Mouse (Mus musculus): Measurements from ENCODE around the gene Ech1. TPM values are rescaled to one million over a fixed set of nuclear protein-coding genes. Genes with fewer than 3 reads are reported as not detected.

Ech1 gene
- total and polyA plus RNA-seq, 3 experiments, result 74.7 to 99.5 TPM; not detected in 1

DNA sequence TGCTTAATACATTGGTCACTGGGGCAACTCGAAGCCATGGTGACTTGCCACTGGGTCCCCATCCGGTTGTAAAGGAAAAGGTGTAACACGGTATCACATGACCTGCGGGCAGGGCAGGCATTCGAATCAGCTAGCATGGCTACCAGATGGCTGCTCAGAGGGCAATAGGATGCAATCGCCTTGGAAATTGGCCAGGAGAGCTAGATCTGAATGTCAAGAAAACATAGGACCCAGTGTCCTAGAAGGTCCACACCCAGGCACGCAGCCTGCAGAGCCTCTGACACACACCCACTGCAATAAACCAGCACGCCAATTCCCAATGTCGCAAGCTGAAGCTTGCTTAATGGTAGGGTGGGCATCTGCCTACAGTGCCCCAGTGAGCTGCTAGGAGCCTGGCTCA is 13.3 kb downstream of the Ech1 start:
- Histone ChIP-seq H3K36me3 (ENCODE audit: control insufficient read depth in 1 of 2, insufficient read depth in 2 of 2, low read length in 2 of 2) (no peaks in the 10 kb centered on the region), H3K4me3 (ENCODE audit: control insufficient read depth in 1 of 2, insufficient read depth in 1 of 2, low read depth in 2 of 2, low read length in 2 of 2) (no peak overlapping the region), H3K27me3 (ENCODE audit: control insufficient read depth in 1 of 2, insufficient read depth in 2 of 2, low read length in 2 of 2) (no peaks in the 10 kb centered on the region), H3K9ac (ENCODE audit: control insufficient read depth, low read depth, low read length, poor library complexity, severe bottlenecking) (no peak overlapping the region), H3K27ac (ENCODE audit: control insufficient read depth, low read depth, low read length) (no peak overlapping the region), H3K79me2 (ENCODE audit: control insufficient read depth, insufficient read depth, low read length, poor library complexity) (no peaks in the 10 kb centered on the region), H3K4me1 (ENCODE audit: control insufficient read depth in 1 of 2, insufficient read depth in 2 of 2, low read length in 2 of 2) (no peaks in the 10 kb centered on the region), H3K9me3 (replicated peaks; ENCODE audit: insufficient read depth, low read length) (no peaks in the 10 kb centered on the region)
- no peak for DNase-seq (ENCODE audit: low read depth, low spot score)
- no peak for TF ChIP-seq USF1 (IDR thresholded peaks at IDR 0.05; ENCODE audit: low read depth, low read length)
- no peak for TF ChIP-seq RAD21 (IDR thresholded peaks at IDR 0.05; ENCODE audit: low read depth, low read length)
- no peak for TF ChIP-seq GATA1 (IDR thresholded peaks at IDR 0.05; ENCODE audit: low read depth, low read length)
- TF ChIP-seq CHD2 (IDR thresholded peaks at IDR 0.05; ENCODE audit: low read length), result no peak
- TF ChIP-seq POLR2A (IDR thresholded peaks at IDR 0.05; ENCODE audit: control insufficient read depth in 1 of 2, insufficient read depth in 1 of 2, low read depth in 1 of 2, low read length in 2 of 2, poor library complexity in 1 of 2), result no peak
- no peak for TF ChIP-seq HCFC1 (IDR thresholded peaks at IDR 0.05; ENCODE audit: low read depth, low read length)
- TF ChIP-seq ETS1 (IDR thresholded peaks at IDR 0.05; ENCODE audit: low read depth, low read length), result no peak
- TF ChIP-seq TAL1 (IDR thresholded peaks at IDR 0.05; ENCODE audit: low read length), result no peak
- TF ChIP-seq ZC3H11A (IDR thresholded peaks at IDR 0.05; ENCODE audit: low read depth, low read length), result no peak
- no peak for TF ChIP-seq POLR2AphosphoS2 (IDR thresholded peaks at IDR 0.05; ENCODE audit: low read length)
- no peak for TF ChIP-seq ZMIZ1 (IDR thresholded peaks at IDR 0.05; ENCODE audit: low read depth, low read length)
- TF ChIP-seq MEF2A (IDR thresholded peaks at IDR 0.05; ENCODE audit: extremely low read depth, insufficient replicate concordance, low read depth, low read length, poor library complexity, severe bottlenecking), result no peak
- no peak for TF ChIP-seq RCOR1 (IDR thresholded peaks at IDR 0.05; ENCODE audit: low read depth, low read length)
- TF ChIP-seq MYB (IDR thresholded peaks at IDR 0.05; ENCODE audit: low read depth, low read length), result no peak
- no peak for TF ChIP-seq CTCF (IDR thresholded peaks at IDR 0.05 in 2 of 3, conservative IDR thresholded peaks at IDR 0.05 in 1 of 3; ENCODE audit: control insufficient read depth in 1 of 3, insufficient read depth in 1 of 3, low read depth in 2 of 3, low read length in 3 of 3, poor library complexity in 1 of 3, severe bottlenecking in 1 of 3)

DNA sequence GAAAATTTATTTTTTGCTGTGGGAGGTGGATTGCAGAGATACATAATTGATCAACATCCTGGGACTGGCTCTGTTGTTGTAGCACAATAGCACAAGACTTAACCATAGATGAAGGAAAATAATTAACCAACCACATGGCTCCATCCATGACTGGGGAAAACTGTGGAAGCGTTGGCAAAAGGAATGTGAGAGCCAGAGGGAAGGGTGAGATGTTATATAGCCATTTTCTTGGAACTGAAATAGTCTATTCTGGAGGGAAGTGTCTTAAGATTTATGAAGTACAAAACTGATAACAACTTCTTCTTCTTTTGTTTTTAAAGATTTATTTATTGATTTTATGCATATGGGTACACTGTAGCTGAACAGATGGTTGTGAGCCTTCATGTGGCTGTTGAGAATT is 22.3 kb downstream of the Ech1 start:
- H3K4me1 ChIP-seq (ENCODE audit: control insufficient read depth in 1 of 2, insufficient read depth in 2 of 2, low read length in 2 of 2), result no peaks in the 10 kb centered on the region
- no peaks in the 10 kb centered on the region; a peak in 2 of 4 replicates for H3K27me3 ChIP-seq (ENCODE audit: control insufficient read depth in 1 of 2, insufficient read depth in 2 of 2, low read length in 2 of 2)
- no peak overlapping the region for H3K27ac ChIP-seq (ENCODE audit: control insufficient read depth, low read depth, low read length)
- no peaks in the 10 kb centered on the region for H3K9me3 ChIP-seq (replicated peaks; ENCODE audit: insufficient read depth, low read length)
- TF ChIP-seq MYB (IDR thresholded peaks at IDR 0.05; ENCODE audit: low read depth, low read length) (no peak), TAL1 (IDR thresholded peaks at IDR 0.05; ENCODE audit: low read length) (no peak), UBTF (IDR thresholded peaks at IDR 0.05; ENCODE audit: borderline replicate concordance, insufficient read depth, low read depth, low read length) (no peak), CTCF (IDR thresholded peaks at IDR 0.05 in 2 of 3, conservative IDR thresholded peaks at IDR 0.05 in 1 of 3; ENCODE audit: control insufficient read depth in 1 of 3, insufficient read depth in 1 of 3, low read depth in 2 of 3, low read length in 3 of 3, poor library complexity in 1 of 3, severe bottlenecking in 1 of 3) (no peak), RAD21 (IDR thresholded peaks at IDR 0.05; ENCODE audit: low read depth, low read length) (no peak), ELF1 (IDR thresholded peaks at IDR 0.05; ENCODE audit: low read depth, low read length) (no peak), GABPA (IDR thresholded peaks at IDR 0.05; ENCODE audit: low read depth, low read length) (no peak), CHD1 (IDR thresholded peaks at IDR 0.05; ENCODE audit: low read depth, low read length) (no peak), TBP (IDR thresholded peaks at IDR 0.05; ENCODE audit: low read depth, low read length) (no peak), HCFC1 (IDR thresholded peaks at IDR 0.05; ENCODE audit: low read depth, low read length) (no peak), SIN3A (IDR thresholded peaks at IDR 0.05; ENCODE audit: low read length) (no peak), CHD2 (IDR thresholded peaks at IDR 0.05; ENCODE audit: low read length) (no peak), MYC (IDR thresholded peaks at IDR 0.05; ENCODE audit: low read depth, low read length) (no peak), BHLHE40 (IDR thresholded peaks at IDR 0.05; ENCODE audit: borderline replicate concordance, low read depth, low read length) (no peak), MAX (IDR thresholded peaks at IDR 0.05; ENCODE audit: low read length) (no peak), USF1 (IDR thresholded peaks at IDR 0.05; ENCODE audit: low read depth, low read length) (no peak), ZC3H11A (IDR thresholded peaks at IDR 0.05; ENCODE audit: low read depth, low read length) (no peak), MXI1 (IDR thresholded peaks at IDR 0.05; ENCODE audit: low read depth, low read length) (no peak)
- H3K9ac ChIP-seq (ENCODE audit: control insufficient read depth, low read depth, low read length, poor library complexity, severe bottlenecking), result no peak overlapping the region
- DNase-seq (ENCODE audit: low read depth, low spot score), result no peak
- H3K36me3 ChIP-seq (ENCODE audit: control insufficient read depth in 1 of 2, insufficient read depth in 2 of 2, low read length in 2 of 2), result no peaks in the 10 kb centered on the region
- no peaks in the 10 kb centered on the region for H3K79me2 ChIP-seq (ENCODE audit: control insufficient read depth, insufficient read depth, low read length, poor library complexity)
- no peak overlapping the region for H3K4me3 ChIP-seq (ENCODE audit: control insufficient read depth in 1 of 2, insufficient read depth in 1 of 2, low read depth in 2 of 2, low read length in 2 of 2)
